Mouse (Mus musculus): ENCODE measurements around the gene Opa3. TPM values are rescaled to one million over a fixed set of nuclear protein-coding genes. Genes with fewer than 3 reads are reported as not detected.
A peak's percentile ranks its signal among the peaks of the same experiment; 100 is the strongest.

The Opa3 gene
- polyA plus RNA-seq, 1 experiment from 2014 or later, result 48.7 TPM

DNA sequence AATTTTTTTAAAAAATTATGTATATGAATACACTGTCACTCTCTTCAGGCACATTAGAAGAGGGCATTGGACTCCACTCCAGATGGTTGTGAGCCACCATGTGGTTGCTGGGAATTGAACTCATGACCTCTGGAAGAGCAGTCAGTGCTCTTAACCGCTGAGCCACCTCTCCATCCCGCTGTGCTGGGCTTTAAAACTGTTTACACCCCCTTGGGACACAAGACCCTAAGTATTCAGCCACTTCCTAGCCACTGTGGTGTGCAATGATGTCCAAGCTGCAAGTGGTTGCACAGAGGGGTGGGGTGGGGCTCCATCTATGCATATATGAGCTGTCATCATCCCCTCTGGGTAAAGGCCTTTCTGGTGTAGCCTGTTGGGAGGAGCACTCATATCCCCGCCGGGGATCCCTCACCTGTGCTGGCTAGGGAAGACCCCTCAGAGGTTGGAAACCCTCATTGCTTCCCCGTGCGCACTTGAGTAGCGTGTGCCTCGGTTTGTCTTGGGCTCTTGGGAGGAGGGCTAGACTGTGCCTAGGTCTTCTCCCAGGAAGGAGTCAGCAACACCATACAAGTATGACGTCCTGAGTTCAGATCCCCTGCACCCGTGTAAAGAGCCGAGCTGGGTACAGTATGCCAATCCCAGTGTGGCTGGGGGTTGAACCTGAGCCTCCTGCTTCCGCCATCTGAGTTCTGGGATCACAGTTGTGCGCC is 19.8 kb upstream of the Opa3 start:
- H3K27me3 ChIP-seq (ENCODE audit: low read depth, poor library complexity, severe bottlenecking), result no peaks in the 10 kb centered on the region
- no peak overlapping the region for H3K4me3 ChIP-seq
- H3K36me3 ChIP-seq, result peaks cover 27% of the 10 kb centered on the region
- peaks cover 21% of the 10 kb centered on the region for H3K4me1 ChIP-seq
- no peak overlapping the region for H3K27ac ChIP-seq
- no peaks in the 10 kb centered on the region for H3K9me3 ChIP-seq (replicated peaks)
- DNase-seq (ENCODE audit: low spot score), result no peak
- WGBS, result 82% methylated on average over 13 of the region's 13 CpGs

DNA sequence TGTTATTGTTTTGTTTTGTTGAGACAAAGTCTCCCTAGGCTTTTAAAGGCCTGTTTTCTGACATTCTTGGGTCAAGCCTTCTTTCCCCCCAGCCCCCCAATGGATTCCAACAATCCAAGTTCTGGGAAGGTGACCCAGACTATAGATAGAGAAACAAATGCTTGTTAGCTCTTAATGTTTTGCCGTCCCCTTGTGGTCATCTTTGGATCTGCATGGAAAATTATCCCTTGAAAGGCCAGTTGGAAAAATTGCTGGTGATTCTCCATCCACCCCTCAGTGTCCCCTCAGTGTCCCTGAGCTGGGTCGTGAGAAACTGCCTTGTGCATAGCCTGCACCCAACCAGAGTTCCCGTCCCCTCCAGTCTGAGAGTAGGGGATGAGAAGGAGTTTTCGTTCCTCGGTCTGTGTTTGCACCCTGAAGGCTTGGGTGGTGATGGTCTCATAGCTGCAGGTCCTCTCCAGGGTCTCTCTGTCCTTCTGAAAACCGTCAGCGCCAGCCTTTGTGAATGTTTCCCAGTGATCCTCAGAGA is 19.1 kb upstream of the Opa3 start:
- Histone ChIP-seq H3K4me1 (peaks cover 27% of the 10 kb centered on the region), H3K4me3 (no peak overlapping the region), H3K36me3 (peaks cover 22% of the 10 kb centered on the region), H3K9me3 (replicated peaks) (no peaks in the 10 kb centered on the region), H3K27me3 (ENCODE audit: low read depth, poor library complexity, severe bottlenecking) (no peaks in the 10 kb centered on the region), H3K27ac (no peak overlapping the region)
- WGBS, result 47% methylated on average over 7 of the region's 7 CpGs
- peak; percentile 53 for DNase-seq (ENCODE audit: low spot score)

DNA sequence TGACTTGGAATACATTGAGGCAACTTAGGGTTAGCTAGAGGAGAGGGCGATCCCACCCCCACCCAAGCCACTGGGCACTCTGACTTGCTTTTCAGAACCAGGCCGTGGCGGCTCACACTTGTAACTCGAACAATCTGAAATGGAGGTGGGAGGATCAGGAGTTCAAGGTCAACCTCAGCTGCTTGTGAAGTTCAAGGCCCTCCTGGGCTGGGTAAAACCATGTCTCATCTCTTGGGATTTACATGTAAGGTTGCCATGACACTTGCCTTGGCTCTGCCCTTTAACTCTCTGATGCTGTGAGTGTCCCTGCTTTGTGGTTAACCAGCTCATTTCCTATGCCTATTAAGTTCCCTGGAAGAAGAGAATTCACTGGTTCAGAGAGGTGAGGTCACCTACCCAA is 18.6 kb upstream of the Opa3 start:
- peaks cover 17% of the 10 kb centered on the region for H3K36me3 ChIP-seq
- no peak overlapping the region for H3K4me3 ChIP-seq
- no peaks in the 10 kb centered on the region for H3K27me3 ChIP-seq (ENCODE audit: low read depth, poor library complexity, severe bottlenecking)
- H3K4me1 ChIP-seq, result peaks cover 32% of the 10 kb centered on the region
- DNase-seq (ENCODE audit: low spot score), result no peak
- H3K9me3 ChIP-seq (replicated peaks), result no peaks in the 10 kb centered on the region
- WGBS, result 90% methylated on average over 4 of the region's 4 CpGs
- H3K27ac ChIP-seq, result no peak overlapping the region

DNA sequence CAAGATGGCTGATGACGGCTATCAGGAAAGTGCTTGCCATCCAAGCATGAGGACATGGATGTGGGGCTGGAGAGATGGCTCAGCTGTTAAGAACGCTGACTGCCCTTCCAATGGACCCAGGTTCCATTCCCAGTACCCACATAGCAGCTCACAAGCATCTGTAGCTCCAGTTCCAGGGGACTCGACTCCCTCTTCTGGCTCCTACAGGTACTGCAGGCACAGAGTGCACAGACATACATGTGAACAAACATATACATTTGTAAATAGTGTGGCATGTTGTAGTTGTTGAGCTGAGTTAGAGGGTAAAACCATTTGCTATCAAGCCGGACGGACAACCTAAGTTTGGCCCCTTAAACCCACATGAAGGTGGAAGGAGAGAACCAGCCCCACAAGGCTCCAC is 18.1 kb upstream of the Opa3 start:
- Histone ChIP-seq H3K4me3 (no peak overlapping the region), H3K27me3 (ENCODE audit: low read depth, poor library complexity, severe bottlenecking) (no peaks in the 10 kb centered on the region), H3K36me3 (peaks cover 12% of the 10 kb centered on the region), H3K4me1 (peaks cover 37% of the 10 kb centered on the region), H3K27ac (no peak overlapping the region), H3K9me3 (replicated peaks) (no peaks in the 10 kb centered on the region)
- WGBS, result 92% methylated on average over 5 of the region's 5 CpGs
- no peak for DNase-seq (ENCODE audit: low spot score)

DNA sequence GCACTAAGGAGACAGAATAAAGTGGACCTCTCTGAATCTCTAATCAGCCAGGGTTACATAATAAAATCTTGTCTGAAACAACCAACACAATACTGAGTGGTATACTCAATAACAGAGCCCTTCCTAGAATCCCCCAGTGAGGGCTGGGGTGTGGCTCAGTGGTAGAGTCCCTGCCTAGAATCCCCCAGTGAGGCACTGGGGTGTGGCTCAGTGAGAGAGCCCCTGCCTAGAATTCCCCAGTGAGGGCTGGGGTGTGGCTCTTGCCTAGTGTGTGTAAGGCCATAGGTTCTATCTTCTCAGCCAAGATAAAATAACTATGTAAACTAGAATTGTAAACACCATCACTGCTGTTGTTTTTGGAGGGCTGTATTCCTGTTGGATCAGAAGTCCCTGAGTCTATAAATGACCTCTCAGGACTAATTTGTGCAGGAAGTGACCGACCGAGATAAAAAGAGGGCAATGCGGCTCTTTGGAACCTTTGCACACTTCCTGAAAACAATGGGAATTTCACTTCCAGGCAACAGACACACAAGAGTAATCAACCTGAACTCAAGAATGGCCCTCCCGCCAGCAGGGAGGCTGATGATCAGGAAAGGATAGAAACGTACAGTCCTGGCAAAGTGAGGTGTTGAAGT is 17.0 kb upstream of the Opa3 start:
- 66% methylated on average over 5 of the region's 5 CpGs for WGBS
- peaks cover under 1% of the 10 kb centered on the region; the same call in 1 of the 2 replicates for H3K36me3 ChIP-seq
- peaks cover 49% of the 10 kb centered on the region for H3K4me1 ChIP-seq
- H3K27me3 ChIP-seq (ENCODE audit: low read depth, poor library complexity, severe bottlenecking), result no peaks in the 10 kb centered on the region
- H3K9me3 ChIP-seq (replicated peaks), result no peaks in the 10 kb centered on the region
- H3K4me3 ChIP-seq, result no peak overlapping the region
- DNase-seq (ENCODE audit: low spot score), result no peak
- peak overlapping the region; percentile 83; the same call in 1 of the 2 replicates for H3K27ac ChIP-seq

DNA sequence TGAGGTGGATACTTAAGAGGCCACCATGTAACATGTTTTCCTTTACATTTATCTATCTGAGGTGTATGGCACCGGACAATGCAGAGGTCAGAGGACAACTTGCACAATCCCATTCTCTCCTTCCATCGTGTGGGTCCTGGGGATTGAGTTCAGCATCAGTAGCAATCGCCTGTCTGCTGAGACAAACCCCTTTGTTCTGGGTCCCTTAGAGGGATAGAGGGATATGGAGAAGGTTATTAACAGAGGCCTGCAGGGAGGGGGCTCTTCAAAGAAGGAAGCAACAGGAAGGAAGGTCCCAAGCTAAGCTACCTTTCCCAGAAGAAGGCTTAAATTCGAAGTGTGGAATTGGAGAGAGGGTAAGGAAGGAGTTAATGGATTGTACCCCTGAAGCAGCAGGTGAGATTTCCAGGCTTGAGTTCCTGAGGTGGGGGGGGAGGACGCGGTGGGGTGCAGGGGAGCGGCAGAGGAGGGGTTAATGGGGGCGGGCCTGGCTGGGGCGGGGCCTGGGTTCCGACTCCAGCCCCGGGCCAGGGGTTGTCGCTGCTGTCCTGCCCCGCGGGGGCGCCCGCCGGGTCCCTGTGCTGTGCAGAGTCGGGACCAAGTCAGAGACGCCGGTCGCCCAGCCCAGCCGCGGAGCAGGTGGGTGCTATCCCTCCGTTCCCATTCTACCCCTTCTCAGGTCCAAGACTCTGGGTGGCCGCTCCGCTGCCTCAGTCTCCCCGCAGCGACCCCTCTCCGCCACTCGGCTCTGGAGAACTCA is 16.0 kb upstream of the Opa3 start, which contains the start of gene Gpr4:
Gene Gpr4 (plus strand): TSS at position 543 of the 760 bp plus-strand sequence.
- Histone ChIP-seq H3K27ac (peak within 1 kb of the TSS; percentile 83), H3K9me3 (replicated peaks) (no peaks in the 10 kb centered on the region), H3K27me3 (ENCODE audit: low read depth, poor library complexity, severe bottlenecking) (no peaks in the 10 kb centered on the region), H3K4me1 (peaks cover 59% of the 10 kb centered on the region), H3K4me3 (peak within 1 kb of the TSS; percentile 67), H3K36me3 (no peaks in the 10 kb centered on the region)
- peak; percentile 83 for DNase-seq (ENCODE audit: low spot score)
- 4% methylated on average over 27 of the region's 30 CpGs for WGBS

DNA sequence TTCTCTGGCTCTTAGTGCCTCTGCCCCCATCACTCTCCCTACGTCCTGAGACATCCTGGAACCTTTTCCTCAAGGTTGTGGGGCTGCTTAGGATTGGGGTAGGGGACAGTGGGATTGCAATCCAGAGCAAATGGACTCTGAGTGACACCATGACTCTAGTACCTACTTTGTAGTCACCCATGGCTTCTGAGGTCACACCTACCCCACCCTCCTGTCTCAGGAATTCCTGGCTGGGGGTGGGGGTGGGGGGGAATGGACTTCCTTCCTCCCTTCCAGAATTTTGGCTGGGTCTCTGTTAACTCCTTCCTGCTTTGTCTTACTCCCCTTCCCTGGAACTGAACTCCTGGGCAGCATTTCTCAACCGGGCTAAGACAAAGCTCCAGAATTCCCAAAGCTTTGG is 14.7 kb upstream of the Opa3 start:
- 61% methylated on average over 2 of the region's 2 CpGs for WGBS
- 0 out of 2 replicates have a peak overlapping the region, but pooled peaks have one; percentile 47 for H3K27ac ChIP-seq
- H3K4me3 ChIP-seq, result peak overlapping the region; percentile 67
- peaks cover 70% of the 10 kb centered on the region for H3K4me1 ChIP-seq
- H3K9me3 ChIP-seq (replicated peaks), result no peaks in the 10 kb centered on the region
- H3K27me3 ChIP-seq (ENCODE audit: low read depth, poor library complexity, severe bottlenecking), result no peaks in the 10 kb centered on the region
- no peak for DNase-seq (ENCODE audit: low spot score)
- no peaks in the 10 kb centered on the region for H3K36me3 ChIP-seq

DNA sequence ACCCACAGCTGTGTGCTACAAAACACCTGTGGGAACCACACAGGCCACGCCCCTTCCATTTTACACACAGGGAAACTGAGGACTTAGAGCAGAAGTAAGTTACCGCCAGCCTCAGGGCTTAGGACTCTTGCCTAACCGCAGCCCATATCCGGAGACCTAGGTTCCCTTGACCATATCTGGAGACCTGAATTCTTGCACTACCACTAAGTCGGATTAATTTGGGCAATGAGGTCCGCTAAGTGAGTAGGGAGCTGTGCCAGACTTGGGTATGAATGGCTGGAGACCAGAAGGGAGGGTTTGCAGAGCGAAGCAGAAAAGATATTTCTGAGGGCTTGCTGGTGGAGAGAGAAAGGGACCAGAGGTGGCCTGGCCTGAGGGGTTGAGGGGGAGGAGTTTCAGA is 13.8 kb upstream of the Opa3 start:
- WGBS, result 77% methylated on average over 7 of the region's 7 CpGs
- peaks cover 76% of the 10 kb centered on the region for H3K4me1 ChIP-seq
- H3K27me3 ChIP-seq (ENCODE audit: low read depth, poor library complexity, severe bottlenecking), result no peaks in the 10 kb centered on the region
- DNase-seq (ENCODE audit: low spot score), result no peak
- H3K27ac ChIP-seq, result peak overlapping the region; percentile 32; the same call in 1 of the 2 replicates
- H3K36me3 ChIP-seq, result no peaks in the 10 kb centered on the region
- H3K4me3 ChIP-seq, result peak overlapping the region; percentile 67
- no peaks in the 10 kb centered on the region for H3K9me3 ChIP-seq (replicated peaks)

DNA sequence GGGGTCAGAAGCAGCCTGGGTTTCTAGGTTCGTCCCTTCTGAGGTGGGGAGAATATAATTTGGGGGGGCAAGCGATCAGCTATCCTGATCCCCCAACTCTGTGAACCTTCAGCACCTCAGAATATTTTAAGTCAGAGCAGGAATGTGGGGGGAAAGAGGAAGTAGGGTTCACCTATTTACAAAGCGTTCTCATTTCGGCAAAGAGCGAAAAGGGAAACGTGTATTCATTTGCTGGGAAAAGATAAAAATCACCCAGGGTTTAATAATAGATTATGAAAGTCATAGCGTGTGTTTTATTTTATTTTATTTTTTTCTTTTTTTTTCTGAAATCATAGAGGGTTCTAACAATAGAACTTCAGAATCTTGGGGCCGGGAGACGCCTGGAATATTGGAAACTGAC is 13.2 kb upstream of the Opa3 start:
- peak overlapping the region; percentile 67 for H3K4me3 ChIP-seq
- 74% methylated on average over 9 of the region's 9 CpGs for WGBS
- H3K36me3 ChIP-seq, result no peaks in the 10 kb centered on the region
- H3K4me1 ChIP-seq, result peaks cover 76% of the 10 kb centered on the region
- no peak for DNase-seq (ENCODE audit: low spot score)
- H3K27ac ChIP-seq, result peak overlapping the region; percentile 81
- no peaks in the 10 kb centered on the region for H3K9me3 ChIP-seq (replicated peaks)
- no peaks in the 10 kb centered on the region for H3K27me3 ChIP-seq (ENCODE audit: low read depth, poor library complexity, severe bottlenecking)

DNA sequence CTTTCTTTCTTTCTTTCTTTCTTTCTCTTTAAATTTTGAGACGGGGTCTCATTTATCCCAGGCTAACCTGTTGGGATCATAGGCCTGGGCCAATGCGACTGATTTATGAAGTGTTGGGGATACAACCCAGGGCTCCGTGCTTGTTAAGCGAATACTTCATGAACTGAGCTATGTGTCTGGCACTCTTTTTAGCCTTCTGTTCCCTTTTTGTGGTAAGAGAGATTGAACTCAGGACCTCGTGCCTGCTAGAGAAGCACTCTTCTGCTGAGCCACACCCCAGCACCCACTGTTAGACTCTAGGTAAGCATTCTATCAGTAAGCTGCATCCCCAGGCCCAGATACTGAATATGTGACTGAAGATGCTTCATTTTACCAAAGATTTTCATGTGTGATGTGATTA is 10.6 kb upstream of the Opa3 start:
- WGBS, result 16% methylated on average over 5 of the region's 5 CpGs
- H3K27ac ChIP-seq, result peak overlapping the region; percentile 80
- peak; percentile 83 for DNase-seq (ENCODE audit: low spot score)

DNA sequence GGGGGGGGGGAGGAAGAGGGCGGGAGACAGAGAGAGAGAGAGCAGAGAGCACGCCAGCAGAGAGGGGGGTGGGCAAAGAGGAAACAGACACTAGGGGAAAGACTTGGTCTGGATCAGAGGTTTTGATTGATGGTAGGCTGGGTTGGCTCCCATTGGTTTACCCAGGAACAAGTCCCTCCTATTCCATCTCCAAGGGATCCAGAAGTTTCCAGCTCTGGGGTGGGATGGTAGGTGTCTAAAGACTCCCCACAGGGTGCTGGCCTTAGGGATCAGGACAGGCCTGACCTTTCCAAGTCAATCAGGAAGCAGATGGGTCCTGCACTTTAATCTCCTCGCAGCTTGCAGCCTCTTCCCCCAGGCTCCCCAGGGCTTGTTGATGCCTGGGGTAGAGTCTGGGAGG is 10.2 kb upstream of the Opa3 start:
- Histone ChIP-seq H3K4me3 (peak overlapping the region; percentile 23), H3K4me1 (peaks cover 59% of the 10 kb centered on the region), H3K27ac (peak overlapping the region; percentile 80), H3K36me3 (peaks cover 19% of the 10 kb centered on the region), H3K27me3 (ENCODE audit: low read depth, poor library complexity, severe bottlenecking) (no peaks in the 10 kb centered on the region), H3K9me3 (replicated peaks) (no peaks in the 10 kb centered on the region)
- DNase-seq (ENCODE audit: low spot score), result peak; percentile 50
- WGBS, result 3% methylated on average over 2 of the region's 3 CpGs

More for the DNA sequence above, 10.6 kb upstream of the Opa3 start:
- no peaks in the 10 kb centered on the region for H3K9me3 ChIP-seq (replicated peaks)
- H3K36me3 ChIP-seq, result peaks cover 15% of the 10 kb centered on the region
- H3K27me3 ChIP-seq (ENCODE audit: low read depth, poor library complexity, severe bottlenecking), result no peaks in the 10 kb centered on the region
- peaks cover 64% of the 10 kb centered on the region for H3K4me1 ChIP-seq
- peak overlapping the region; percentile 23 for H3K4me3 ChIP-seq

DNA sequence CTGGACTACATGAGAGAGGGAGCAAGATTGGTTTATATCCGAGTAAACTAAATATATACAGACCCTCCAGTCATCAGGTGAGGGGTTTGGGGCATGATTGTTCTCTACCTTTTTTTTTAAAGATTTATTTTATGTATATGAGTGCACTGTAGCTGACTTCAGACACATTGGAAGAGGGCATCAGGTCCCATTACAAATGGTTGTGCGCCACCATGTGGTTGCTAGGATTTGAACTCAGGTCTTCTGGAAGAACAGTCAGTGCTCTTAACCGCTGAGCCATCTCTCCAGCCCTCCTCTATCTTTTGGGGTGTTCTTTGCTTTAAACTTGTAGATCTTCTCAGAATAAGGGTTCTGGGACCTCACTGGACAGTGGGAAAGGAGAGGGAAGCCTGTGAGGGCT is 8.1 kb upstream of the Opa3 start:
- Histone ChIP-seq H3K36me3 (peaks cover 39% of the 10 kb centered on the region), H3K27ac (no peak overlapping the region), H3K9me3 (replicated peaks) (no peaks in the 10 kb centered on the region), H3K4me1 (peaks cover 38% of the 10 kb centered on the region), H3K27me3 (ENCODE audit: low read depth, poor library complexity, severe bottlenecking) (no peaks in the 10 kb centered on the region), H3K4me3 (no peak overlapping the region)
- 71% methylated on average over 3 of the region's 3 CpGs for WGBS
- DNase-seq (ENCODE audit: low spot score), result no peak

DNA sequence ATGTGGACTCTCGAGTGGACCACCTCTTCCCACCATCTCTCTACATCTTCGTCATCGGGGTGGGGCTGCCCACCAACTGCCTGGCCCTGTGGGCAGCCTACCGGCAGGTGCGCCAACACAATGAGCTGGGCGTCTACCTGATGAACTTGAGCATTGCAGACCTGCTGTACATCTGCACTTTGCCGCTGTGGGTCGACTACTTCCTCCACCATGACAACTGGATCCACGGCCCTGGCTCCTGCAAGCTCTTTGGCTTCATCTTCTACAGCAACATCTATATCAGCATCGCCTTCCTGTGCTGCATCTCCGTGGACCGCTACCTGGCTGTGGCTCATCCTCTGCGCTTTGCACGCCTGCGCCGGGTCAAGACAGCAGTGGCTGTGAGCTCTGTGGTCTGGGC is 5.9 kb upstream of the Opa3 start:
- Histone ChIP-seq H3K27me3 (ENCODE audit: low read depth, poor library complexity, severe bottlenecking) (no peaks in the 10 kb centered on the region), H3K4me3 (no peak overlapping the region), H3K36me3 (peaks cover 50% of the 10 kb centered on the region), H3K4me1 (peaks cover 24% of the 10 kb centered on the region), H3K27ac (no peak overlapping the region), H3K9me3 (replicated peaks) (no peaks in the 10 kb centered on the region)
- WGBS, result 94% methylated on average over 16 of the region's 16 CpGs
- no peak for DNase-seq (ENCODE audit: low spot score)
